Mouse (Mus musculus): ENCODE data around the gene Glce.

- TF ChIP-seq POLR2A (IDR thresholded peaks at IDR 0.05; ENCODE audit: extremely low read depth, insufficient read depth, low read length) (no peak), CTCF (IDR thresholded peaks at IDR 0.05; ENCODE audit: low read depth, low read length) (no peak)
Measured at GRCm38 (mm10) chr9:62080028-62080760, 42.3 kb downstream of the Glce start.
